Mouse (Mus musculus): ENCODE measurements at regions not wholly inside any gene's neighbourhood (a gene's known extent, or its start where the extent isn't known, plus 50 kb on each side); places are given as distances from the start of the nearest gene placed in this dataset.

GRCm38 (mm10) chr4:152788431-152788830 lies 310.8 kb upstream of the Kcnab2 start:
- no peaks in the 10 kb centered on the region for H3K36me3 ChIP-seq (ENCODE audit: control insufficient read depth, insufficient read depth, low read length, poor library complexity, severe bottlenecking)
- DNase-seq (ENCODE audit: low read depth, low spot score), result no peak

GRCm38 (mm10) chr4:152784972-152785371 lies 307.3 kb upstream of the Kcnab2 start:
- DNase-seq (ENCODE audit: low read depth, low spot score), result no peak
- no peaks in the 10 kb centered on the region for H3K27me3 ChIP-seq (ENCODE audit: control insufficient read depth, insufficient read depth, low read length, poor library complexity, severe bottlenecking)
- no peaks in the 10 kb centered on the region for H3K36me3 ChIP-seq (ENCODE audit: control insufficient read depth, insufficient read depth, low read length, poor library complexity, severe bottlenecking)

More at GRCm38 (mm10) chr4:152788431-152788830, 310.8 kb upstream of the Kcnab2 start:
- H3K27me3 ChIP-seq (ENCODE audit: control insufficient read depth, insufficient read depth, low read length, poor library complexity, severe bottlenecking), result no peaks in the 10 kb centered on the region

DNA sequence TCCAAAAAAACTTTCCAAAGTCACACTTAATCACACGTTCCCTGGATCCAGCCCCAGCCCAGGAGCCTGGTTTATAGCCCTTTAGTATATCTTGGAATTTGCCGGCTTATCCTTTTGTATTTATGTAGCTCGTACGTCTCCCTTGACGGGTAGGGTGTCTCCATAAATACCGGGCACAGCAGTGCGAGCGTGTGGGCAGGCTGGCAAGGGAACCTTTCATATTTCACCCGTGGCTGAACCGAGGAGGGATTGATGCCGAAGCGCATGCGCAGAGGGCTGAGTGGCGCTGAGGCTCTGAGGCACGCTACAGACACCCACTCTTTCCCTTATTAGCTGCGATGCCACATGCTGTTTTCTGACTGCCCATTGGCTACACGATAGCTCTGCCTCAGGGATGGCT lies 301.9 kb upstream of the Kcnab2 start:
- Histone ChIP-seq H3K36me3 (ENCODE audit: control insufficient read depth, insufficient read depth, low read length, poor library complexity, severe bottlenecking) (no peaks in the 10 kb centered on the region), H3K27me3 (ENCODE audit: control insufficient read depth, insufficient read depth, low read length, poor library complexity, severe bottlenecking) (no peaks in the 10 kb centered on the region)
- no peak for DNase-seq (ENCODE audit: low read depth, low spot score)

GRCm38 (mm10) chr4:152775801-152776200 lies 298.1 kb upstream of the Kcnab2 start:
- H3K36me3 ChIP-seq (ENCODE audit: control insufficient read depth, insufficient read depth, low read length, poor library complexity, severe bottlenecking), result no peaks in the 10 kb centered on the region
- DNase-seq (ENCODE audit: low read depth, low spot score), result no peak
- H3K27me3 ChIP-seq (ENCODE audit: control insufficient read depth, insufficient read depth, low read length, poor library complexity, severe bottlenecking), result no peaks in the 10 kb centered on the region

DNA sequence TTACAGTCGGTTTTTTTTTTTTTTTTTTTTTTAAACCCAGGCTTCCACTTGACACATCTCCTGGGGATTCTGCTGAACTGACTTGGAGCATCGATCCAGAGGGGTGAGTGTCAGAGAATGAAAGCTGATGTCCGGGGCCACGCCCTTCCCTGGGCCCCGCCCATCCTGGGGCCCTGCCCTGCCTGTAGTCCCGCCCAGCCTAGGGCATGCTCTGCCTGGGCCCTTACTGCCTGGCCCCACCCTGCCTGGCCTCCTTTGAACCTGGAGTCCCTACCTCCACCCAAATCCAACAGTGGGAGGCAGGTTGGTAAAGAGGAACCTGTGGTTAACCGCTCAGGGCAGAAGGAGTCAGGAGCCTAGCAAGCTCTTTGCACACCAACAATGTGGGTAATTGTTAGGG lies 293.7 kb upstream of the Kcnab2 start:
- Histone ChIP-seq H3K27me3 (ENCODE audit: control insufficient read depth, insufficient read depth, low read length, poor library complexity, severe bottlenecking) (no peaks in the 10 kb centered on the region), H3K36me3 (ENCODE audit: control insufficient read depth, insufficient read depth, low read length, poor library complexity, severe bottlenecking) (no peaks in the 10 kb centered on the region)
- no peak for DNase-seq (ENCODE audit: low read depth, low spot score)

- Histone ChIP-seq H3K27me3 (ENCODE audit: control insufficient read depth, insufficient read depth, low read length, poor library complexity, severe bottlenecking) (no peaks in the 10 kb centered on the region), H3K36me3 (ENCODE audit: control insufficient read depth, insufficient read depth, low read length, poor library complexity, severe bottlenecking) (no peaks in the 10 kb centered on the region)
- no peak for DNase-seq (ENCODE audit: low read depth, low spot score)
These were observed 289.7 kb upstream of the Kcnab2 start for GRCm38 (mm10) chr4:152767372-152767771.

DNA sequence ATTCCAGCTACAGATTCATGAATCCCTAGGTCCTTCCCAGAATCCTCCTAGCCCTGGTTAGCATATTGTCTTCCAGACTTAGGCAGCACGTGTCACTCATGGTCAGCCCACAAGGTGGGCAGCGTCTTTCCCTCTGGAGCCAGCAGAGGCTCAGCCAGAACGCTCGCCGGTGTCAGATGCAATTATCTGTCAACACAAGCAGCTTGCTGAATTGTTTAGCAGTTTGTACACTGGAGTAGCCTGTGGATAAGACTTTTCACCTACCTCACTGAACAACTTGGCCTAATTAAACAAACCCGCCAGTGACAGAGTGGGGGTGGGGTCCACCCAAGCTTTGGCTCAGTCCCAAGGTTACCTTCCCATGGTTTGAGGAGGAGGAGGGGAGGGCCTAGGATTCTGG lies 285.4 kb upstream of the Kcnab2 start:
- Histone ChIP-seq H3K36me3 (ENCODE audit: control insufficient read depth, insufficient read depth, low read length, poor library complexity, severe bottlenecking) (no peaks in the 10 kb centered on the region), H3K27me3 (ENCODE audit: control insufficient read depth, insufficient read depth, low read length, poor library complexity, severe bottlenecking) (no peaks in the 10 kb centered on the region)
- no peak for DNase-seq (ENCODE audit: low read depth, low spot score)

- no peak for DNase-seq (ENCODE audit: low read depth, low spot score)
These were observed 284.9 kb upstream of the Kcnab2 start for GRCm38 (mm10) chr4:152762576-152762975.

DNA sequence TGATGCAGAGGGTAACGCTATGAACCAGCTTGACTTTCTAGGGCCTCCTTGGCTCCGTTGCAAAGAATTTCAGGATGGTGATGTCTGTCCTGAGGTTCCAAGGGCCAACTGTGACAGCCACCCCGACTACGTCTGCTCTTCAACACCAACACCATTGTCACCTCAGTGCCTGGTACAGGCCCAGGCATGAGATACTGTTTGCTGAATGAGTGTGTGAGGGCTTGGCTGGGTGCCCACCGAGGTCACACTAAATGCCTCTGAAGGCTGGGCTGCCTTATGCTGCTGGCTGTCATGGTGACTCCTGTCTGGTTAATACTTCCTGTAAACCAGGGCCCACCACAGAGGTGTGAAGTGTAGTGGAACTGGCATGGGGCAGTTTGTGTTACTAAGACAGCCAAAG lies 279.5 kb upstream of the Kcnab2 start:
- no peak for DNase-seq (ENCODE audit: low read depth, low spot score)
- H3K36me3 ChIP-seq (ENCODE audit: control insufficient read depth, insufficient read depth, low read length, poor library complexity, severe bottlenecking), result no peaks in the 10 kb centered on the region
- no peaks in the 10 kb centered on the region for H3K27me3 ChIP-seq (ENCODE audit: control insufficient read depth, insufficient read depth, low read length, poor library complexity, severe bottlenecking)

More at GRCm38 (mm10) chr4:152762576-152762975, 284.9 kb upstream of the Kcnab2 start:
- Histone ChIP-seq H3K36me3 (ENCODE audit: control insufficient read depth, insufficient read depth, low read length, poor library complexity, severe bottlenecking) (no peaks in the 10 kb centered on the region), H3K27me3 (ENCODE audit: control insufficient read depth, insufficient read depth, low read length, poor library complexity, severe bottlenecking) (no peaks in the 10 kb centered on the region)

DNA sequence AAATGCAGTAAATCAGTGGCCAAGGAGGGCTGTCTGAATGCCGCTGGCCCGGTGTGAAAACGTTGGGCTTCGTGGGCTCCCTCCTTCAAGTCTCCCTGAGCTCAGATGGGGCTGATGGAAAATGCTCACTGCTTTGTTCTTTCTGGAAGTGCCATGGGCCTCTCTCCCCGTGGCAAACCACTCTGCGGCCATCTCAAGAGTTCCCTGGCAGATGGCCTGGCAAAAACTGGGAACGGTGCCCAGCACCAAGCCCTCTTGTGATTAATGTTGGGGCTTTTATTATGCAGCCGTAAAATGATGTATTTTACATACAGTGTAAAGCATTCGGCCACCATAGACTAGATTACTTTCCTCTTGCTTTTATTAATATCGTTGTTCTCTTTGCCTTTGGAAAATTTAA lies 278.9 kb upstream of the Kcnab2 start:
- H3K36me3 ChIP-seq (ENCODE audit: control insufficient read depth, insufficient read depth, low read length, poor library complexity, severe bottlenecking), result no peaks in the 10 kb centered on the region
- no peak for DNase-seq (ENCODE audit: low read depth, low spot score)

DNA sequence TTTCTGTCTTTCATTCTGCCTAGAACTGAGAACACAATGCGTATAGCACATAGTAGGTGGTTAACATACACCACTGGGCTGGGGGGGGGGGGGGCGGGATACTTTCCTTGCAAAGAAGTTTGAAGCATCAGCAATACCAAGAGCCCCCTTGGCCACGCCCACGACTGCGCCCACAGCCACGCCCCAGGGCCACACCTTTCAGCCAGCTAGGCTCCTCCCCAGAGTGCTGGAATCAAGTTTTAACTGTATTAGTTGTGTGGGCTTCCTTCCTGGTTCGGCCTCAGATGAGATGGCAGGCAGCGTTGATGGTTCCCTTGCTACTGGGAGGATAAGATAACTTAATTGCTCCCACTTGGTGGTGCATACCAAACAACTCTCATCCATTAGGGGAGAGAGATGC lies 278.1 kb upstream of the Kcnab2 start:
- no peak for DNase-seq (ENCODE audit: low read depth, low spot score)
- Histone ChIP-seq H3K27me3 (ENCODE audit: control insufficient read depth, insufficient read depth, low read length, poor library complexity, severe bottlenecking) (no peaks in the 10 kb centered on the region), H3K36me3 (ENCODE audit: control insufficient read depth, insufficient read depth, low read length, poor library complexity, severe bottlenecking) (no peaks in the 10 kb centered on the region)

More for the DNA sequence above, 278.9 kb upstream of the Kcnab2 start:
- no peaks in the 10 kb centered on the region for H3K27me3 ChIP-seq (ENCODE audit: control insufficient read depth, insufficient read depth, low read length, poor library complexity, severe bottlenecking)

DNA sequence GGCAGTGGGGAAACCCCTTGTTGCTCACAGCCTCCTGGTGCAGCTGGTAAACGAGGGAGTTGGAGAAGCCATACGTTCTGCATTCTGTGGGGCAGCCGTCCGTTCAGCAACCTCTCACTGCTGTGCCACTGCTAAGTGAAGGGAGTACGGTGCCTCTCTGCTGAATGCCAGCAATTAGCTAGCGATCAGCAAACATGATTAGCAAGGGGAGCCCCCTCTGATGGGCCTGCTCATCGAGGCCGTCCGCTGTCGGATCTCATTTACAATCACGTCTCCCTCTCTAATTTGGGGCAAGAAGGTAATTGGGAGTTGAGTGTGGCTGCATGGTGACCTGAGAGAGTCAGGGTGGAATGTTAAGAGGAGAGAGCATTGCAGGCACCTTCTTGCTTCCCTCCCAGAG lies 266.7 kb upstream of the Kcnab2 start:
- Histone ChIP-seq H3K36me3 (ENCODE audit: control insufficient read depth, insufficient read depth, low read length, poor library complexity, severe bottlenecking) (no peaks in the 10 kb centered on the region), H3K27me3 (ENCODE audit: control insufficient read depth, insufficient read depth, low read length, poor library complexity, severe bottlenecking) (no peaks in the 10 kb centered on the region)
- DNase-seq (ENCODE audit: low read depth, low spot score), result no peak

- H3K36me3 ChIP-seq (ENCODE audit: control insufficient read depth, insufficient read depth, low read length, poor library complexity, severe bottlenecking), result no peaks in the 10 kb centered on the region
- H3K27me3 ChIP-seq (ENCODE audit: control insufficient read depth, insufficient read depth, low read length, poor library complexity, severe bottlenecking), result no peaks in the 10 kb centered on the region
- DNase-seq (ENCODE audit: low read depth, low spot score), result no peak
These were observed 255.3 kb upstream of the Kcnab2 start for GRCm38 (mm10) chr4:152733017-152733416.

GRCm38 (mm10) chr4:152731988-152732387 lies 254.3 kb upstream of the Kcnab2 start:
- H3K27me3 ChIP-seq (ENCODE audit: control insufficient read depth, insufficient read depth, low read length, poor library complexity, severe bottlenecking), result no peaks in the 10 kb centered on the region
- no peak for DNase-seq (ENCODE audit: low read depth, low spot score)
- H3K36me3 ChIP-seq (ENCODE audit: control insufficient read depth, insufficient read depth, low read length, poor library complexity, severe bottlenecking), result no peaks in the 10 kb centered on the region

- no peak for DNase-seq (ENCODE audit: low read depth, low spot score)
- no peaks in the 10 kb centered on the region for H3K27me3 ChIP-seq (ENCODE audit: control insufficient read depth, insufficient read depth, low read length, poor library complexity, severe bottlenecking)
- no peaks in the 10 kb centered on the region for H3K36me3 ChIP-seq (ENCODE audit: control insufficient read depth, insufficient read depth, low read length, poor library complexity, severe bottlenecking)
These were observed 253.5 kb upstream of the Kcnab2 start for GRCm38 (mm10) chr4:152731082-152731720.

DNA sequence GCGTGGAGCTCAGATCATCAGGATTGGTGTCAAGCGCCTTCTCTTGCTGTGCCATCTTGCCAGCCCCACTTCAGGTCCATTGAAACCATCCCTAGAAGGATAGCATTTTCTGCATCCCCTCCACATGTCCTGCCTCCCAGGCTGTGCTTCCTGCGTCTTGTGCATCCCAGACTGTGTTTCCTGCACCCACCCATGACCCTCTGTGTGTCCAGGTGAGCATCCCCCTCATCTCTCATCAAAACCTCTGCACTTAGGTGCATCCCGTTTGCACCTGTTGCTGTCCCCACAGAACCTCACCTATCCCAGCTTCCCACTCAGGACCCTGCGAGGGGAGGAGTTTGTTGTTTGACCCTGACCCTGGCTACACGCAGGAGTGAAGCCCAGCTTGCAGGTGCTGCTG lies 251.8 kb upstream of the Kcnab2 start:
- no peak for DNase-seq (ENCODE audit: low read depth, low spot score)
- Histone ChIP-seq H3K36me3 (ENCODE audit: control insufficient read depth, insufficient read depth, low read length, poor library complexity, severe bottlenecking) (no peaks in the 10 kb centered on the region), H3K27me3 (ENCODE audit: control insufficient read depth, insufficient read depth, low read length, poor library complexity, severe bottlenecking) (no peaks in the 10 kb centered on the region)

Measured in splenic B cell, adult 2 months (primary cell).